Mouse (Mus musculus): ENCODE measurements around the gene Rag2. TPM values are rescaled to one million over a fixed set of nuclear protein-coding genes. Genes with fewer than 3 reads are reported as not detected.

Gene Rag2
- total RNA-seq, 2 experiments from 2014 or later, result 1.0 TPM; not detected in 1

- ATAC-seq (replicated peaks; ENCODE audit: low FRiP score, poor library complexity, severe bottlenecking), result no peak
Observed at GRCm38 (mm10) chr2:101679164-101679784, 54.8 kb downstream of the Rag2 start.

Other genes starting within 250 kb of the Rag2 start
- 0.63 and 0.77 TPM in 2 replicates for gene Rag1, start 24.8 kb downstream of the Rag2 start, total RNA-seq (2015; ENCODE audit: low replicate concordance)
- gene Rag1, start 24.8 kb downstream of the Rag2 start, total RNA-seq (2017; ENCODE audit: low replicate concordance), result 0.14 and 0.34 TPM in 2 replicates
- gene B230118H07Rik, start 24.8 kb downstream of the Rag2 start, total RNA-seq (2015; ENCODE audit: low replicate concordance), result 16.9 and 21.3 TPM in 2 replicates
- 4.6 and 19.0 TPM in 2 replicates for gene B230118H07Rik, start 24.8 kb downstream of the Rag2 start, total RNA-seq (2017; ENCODE audit: low replicate concordance)
- gene Traf6, start 53.7 kb downstream of the Rag2 start, total RNA-seq (2015; ENCODE audit: low replicate concordance), result 4.8 TPM in 2 replicates
- 2.2 and 5.7 TPM in 2 replicates for gene Traf6, start 53.7 kb downstream of the Rag2 start, total RNA-seq (2017; ENCODE audit: low replicate concordance)

Measured in erythroblast, adult 5-6 weeks (primary cell).